Mouse (Mus musculus) embryonic fibroblast, embryonic 13.5 days (primary cell): ENCODE measurements at regions not wholly inside any gene's neighbourhood (a gene's known extent, or its start where the extent isn't known, plus 50 kb on each side); places are given as distances from the start of the nearest gene placed in this dataset.

Source experiments
- CTCF ChIP-seq: IDR thresholded peaks from 2 replicates; pipeline ENCODE4 v1.5.1; 2011; ENCODE audit warnings: mild to moderate bottlenecking, control low read depth, low read length, moderate library complexity, borderline replicate concordance; ENCODE audit not compliant: insufficient read depth
- POLR2A ChIP-seq: IDR thresholded peaks from 2 replicates; pipeline ENCODE4 v1.6.1; 2011; ENCODE audit warnings: low read depth, mild to moderate bottlenecking, control low read depth, low read length, moderate library complexity

GRCm38 (mm10) chr7:72703652-72704341 is 397.4 kb upstream of the Mctp2 start:
- TF ChIP-seq POLR2A (no peak), CTCF (no peak)
